Mouse (Mus musculus) stomach, embryonic 16.5 days (tissue): ENCODE data around the gene Fgfr4. TPM values are rescaled to one million over a fixed set of nuclear protein-coding genes. Genes with fewer than 3 reads are reported as not detected.

Experiments used
- ATAC-seq: fragments of 200-750 bp; cut with Nextera tagmentation; 2 replicates; pipeline ENCODE4 v1.8.0; 2017; ENCODE audit warnings: moderate number of reproducible peaks, moderate TSS enrichment; ENCODE audit not compliant: insufficient read depth, low FRiP score
- H3K27ac ChIP-seq: fragments of 300-500 bp; sonication (generic); 2 replicates; pipeline ENCODE4 v1.5.1; 2014; ENCODE audit warnings: low read length
- H3K27me3 ChIP-seq: fragments of 300-500 bp; sonication (generic); 2 replicates; pipeline ENCODE4 v1.6.1; 2014; ENCODE audit warnings: low read length, control low read depth, mixed read lengths; ENCODE audit not compliant: control insufficient read depth, insufficient read depth
- H3K36me3 ChIP-seq: fragments of 300-500 bp; sonication (generic); 2 replicates; pipeline ENCODE4 v1.6.1; 2014; ENCODE audit warnings: low read length; ENCODE audit not compliant: control insufficient read depth, insufficient read depth
- H3K4me1 ChIP-seq: fragments of 300-500 bp; sonication (generic); 2 replicates; pipeline ENCODE4 v1.6.1; 2014; ENCODE audit warnings: low read length, control low read depth, mixed read lengths; ENCODE audit not compliant: control insufficient read depth, insufficient read depth
- H3K4me2 ChIP-seq: fragments of 300-500 bp; sonication (generic); 2 replicates; pipeline ENCODE4 v1.6.1; 2014; ENCODE audit warnings: low read depth, low read length, mixed read lengths
- H3K4me3 ChIP-seq: fragments of 300-500 bp; sonication (generic); replicated peaks from 2 replicates; pipeline ENCODE4 v1.5.1; 2014; ENCODE audit warnings: mild to moderate bottlenecking, low read length
- H3K9ac ChIP-seq: fragments of 300-500 bp; sonication (generic); 2 replicates; pipeline ENCODE4 v1.6.1; 2014; ENCODE audit warnings: low read length
- H3K9me3 ChIP-seq: fragments of 300-500 bp; sonication (generic); replicated peaks from 2 replicates; pipeline ENCODE4 v1.6.1; 2016; ENCODE audit warnings: low read length, control low read depth; ENCODE audit not compliant: control insufficient read depth
- WGBS: fragments of 180-500 bp; shearing (Covaris S2); extraction: QIAGEN DNeasy Blood & Tissue Kit; methylation state at CpG from one replicate; pipeline ENCODE4 v1.1.7; 2014; 5-methylcytosine and 5-hydroxymethylcytosine counted together
- polyA plus RNA-seq: library from polyadenylated mRNA; unstranded; fragments of >200 nt; fragmentation: Nextera tagmentation; extraction: Ambion mirVana; gene quantifications from 2 replicates; pipeline ENCODE4 v1.2.1, GENCODE M21; 2015

Fgfr4 gene
- polyA plus RNA-seq, 1 experiment from 2014 or later: 7.8 TPM

DNA sequence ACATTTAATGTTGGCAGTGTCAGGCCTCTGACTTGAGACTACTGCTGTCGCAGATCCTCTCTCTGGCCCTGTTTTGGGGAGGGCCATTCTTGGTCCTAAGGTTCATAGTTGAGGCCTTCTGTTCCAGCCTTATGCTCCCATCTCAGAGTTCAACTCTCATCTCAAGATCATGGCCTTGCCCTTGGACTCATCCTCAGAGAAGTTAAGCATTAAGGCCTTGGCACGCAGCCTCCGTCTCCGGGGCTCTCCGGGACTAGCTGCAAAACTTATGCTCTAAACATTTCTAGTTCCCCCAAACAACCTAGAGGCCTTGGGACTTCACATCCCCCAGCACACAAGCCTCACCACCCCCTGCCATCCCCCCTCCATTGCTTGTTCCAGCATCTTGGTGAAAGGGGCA is 15.8 kb downstream of the Fgfr4 start:
- 64% methylated on average over 5 of the region's 5 CpGs for WGBS
- H3K9ac ChIP-seq: no peak overlapping the region
- no peak overlapping the region for H3K4me2 ChIP-seq
- peak overlapping the region; percentile 75 for H3K27ac ChIP-seq
- H3K9me3 ChIP-seq: no peaks in the 10 kb centered on the region
- H3K27me3 ChIP-seq: no peaks in the 10 kb centered on the region
- H3K4me1 ChIP-seq: peaks cover 25% of the 10 kb centered on the region
- H3K4me3 ChIP-seq: no peak overlapping the region
- ATAC-seq: no peak
- H3K36me3 ChIP-seq: no peaks in the 10 kb centered on the region

DNA sequence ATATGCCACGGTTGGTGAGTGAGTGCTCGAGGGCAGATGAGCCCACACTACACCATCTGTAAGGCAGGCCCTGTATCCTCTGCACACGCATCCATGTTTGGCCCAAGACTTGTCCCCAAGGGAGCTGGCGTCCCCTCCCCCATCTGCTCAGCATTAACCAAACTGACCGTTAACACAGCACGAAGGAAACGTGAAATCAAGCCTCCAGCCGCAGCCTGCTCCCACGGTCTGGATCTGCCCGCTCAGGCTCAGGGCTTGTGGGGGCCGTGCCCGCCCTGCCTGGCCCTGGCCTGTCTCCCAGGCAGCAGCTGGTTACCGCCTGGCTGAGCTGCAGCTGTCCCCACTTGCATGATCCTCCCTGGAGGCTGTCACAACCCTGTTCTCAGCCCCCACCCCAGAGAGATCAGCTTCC is 16.5 kb downstream of the Fgfr4 start:
- Histone ChIP-seq H3K4me2 (no peak overlapping the region), H3K4me1 (peaks cover 25% of the 10 kb centered on the region), H3K9me3 (no peaks in the 10 kb centered on the region), H3K4me3 (no peak overlapping the region), H3K9ac (0 out of 2 replicates have a peak overlapping the region, but pooled peaks have one; percentile 29), H3K27me3 (no peaks in the 10 kb centered on the region), H3K27ac (peak overlapping the region; percentile 75), H3K36me3 (no peaks in the 10 kb centered on the region)
- 56% methylated on average over 13 of the region's 13 CpGs for WGBS
- ATAC-seq: peak; percentile 89

DNA sequence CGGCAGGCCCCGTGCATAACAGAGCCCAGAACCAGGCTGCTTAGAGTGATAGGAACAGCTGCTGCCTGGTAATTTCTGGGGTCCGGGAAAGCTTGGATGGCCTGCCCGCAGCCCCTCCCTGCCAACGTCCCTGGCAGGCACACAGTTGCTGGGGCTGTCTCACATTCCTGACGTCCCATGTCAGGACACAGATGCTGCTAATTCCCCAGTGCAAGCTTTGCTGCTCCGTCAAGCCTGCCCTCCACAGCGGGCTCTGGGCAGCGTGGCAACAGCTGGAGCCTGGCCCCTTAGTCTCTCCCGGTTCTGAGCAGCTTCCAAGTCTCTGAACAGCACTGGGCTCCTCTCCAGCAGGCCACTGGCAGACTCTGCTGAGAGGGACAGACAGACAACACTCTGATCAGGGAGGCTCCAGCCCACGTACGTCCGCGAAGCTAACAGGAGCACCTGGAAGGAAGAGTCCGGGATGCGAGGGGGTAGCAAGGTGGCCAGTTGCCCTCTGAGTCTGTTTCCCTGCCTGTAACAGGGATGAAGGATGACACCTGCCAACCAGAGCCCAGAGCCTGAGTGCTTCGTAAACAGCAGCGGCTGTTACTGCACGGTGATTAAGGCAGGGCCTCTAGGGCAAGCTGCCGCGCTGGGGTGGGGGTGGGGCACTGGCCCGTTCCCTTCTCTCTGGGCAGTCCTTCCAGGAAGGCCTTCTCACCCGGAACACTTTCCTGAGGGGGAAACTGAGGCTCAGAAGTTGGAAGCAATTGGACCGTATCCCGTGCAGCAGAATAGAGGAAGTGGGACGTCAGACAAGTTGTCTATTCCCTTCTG is 19.3 kb downstream of the Fgfr4 start:
- peak; percentile 48; the same call in 1 of the 2 replicates for ATAC-seq
- Histone ChIP-seq H3K4me2 (peak overlapping the region; percentile 45), H3K27me3 (no peaks in the 10 kb centered on the region), H3K9me3 (no peaks in the 10 kb centered on the region), H3K36me3 (no peaks in the 10 kb centered on the region), H3K4me3 (no peak overlapping the region; the same call in 1 of the 2 replicates), H3K4me1 (peaks cover 25% of the 10 kb centered on the region), H3K27ac (peak overlapping the region; percentile 73), H3K9ac (peak overlapping the region; percentile 2; the same call in 1 of the 2 replicates)
- 11% methylated on average over 26 of the region's 26 CpGs for WGBS

DNA sequence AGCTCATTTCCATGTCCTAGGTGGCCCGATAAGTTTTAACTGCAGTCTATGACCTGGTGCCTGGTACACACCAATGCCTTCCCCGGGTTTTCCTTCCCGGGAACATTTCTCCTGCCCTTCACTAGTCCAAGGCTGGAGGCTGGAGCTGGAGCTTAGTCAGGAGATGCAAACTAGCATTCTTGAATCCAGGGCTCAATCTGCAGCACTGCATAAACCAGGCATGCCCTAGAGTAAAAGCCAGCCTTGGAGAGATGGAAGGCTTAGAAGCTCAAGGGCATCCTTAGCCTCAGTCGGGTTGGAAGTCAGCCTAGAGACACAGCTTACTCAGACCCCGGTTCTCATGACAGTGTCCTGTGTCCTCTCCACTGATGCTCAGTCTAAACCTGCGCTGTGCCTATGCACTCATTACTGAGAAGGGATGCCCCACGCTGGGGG is 19.9 kb downstream of the Fgfr4 start:
- WGBS: 40% methylated on average over 7 of the region's 7 CpGs
- peak overlapping the region; percentile 2; the same call in 1 of the 2 replicates for H3K9ac ChIP-seq

DNA sequence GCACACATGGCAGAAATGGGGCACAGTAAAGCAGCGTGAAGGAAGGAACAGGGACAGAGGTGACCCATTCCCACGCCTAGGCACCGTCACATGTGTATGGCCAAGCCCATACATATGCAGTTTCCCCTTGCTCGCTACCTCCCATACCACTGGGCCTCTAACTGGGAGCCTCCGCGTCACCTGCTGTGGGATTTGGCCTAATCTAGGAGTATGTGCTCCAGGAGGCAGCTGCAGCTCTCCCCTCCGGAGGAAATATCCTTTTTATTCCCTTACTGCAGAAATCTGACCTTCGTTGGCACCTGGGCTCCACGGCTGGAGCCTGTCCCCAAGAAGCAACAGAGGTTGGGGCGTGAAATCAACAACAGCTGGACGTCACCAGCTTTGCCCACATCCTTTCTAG is 21.9 kb downstream of the Fgfr4 start:
- H3K9ac ChIP-seq: no peak overlapping the region
- H3K27me3 ChIP-seq: no peaks in the 10 kb centered on the region
- 79% methylated on average over 11 of the region's 11 CpGs for WGBS
- no peak overlapping the region for H3K4me2 ChIP-seq
- no peak for ATAC-seq
- peaks cover 17% of the 10 kb centered on the region for H3K4me1 ChIP-seq
- no peak overlapping the region for H3K27ac ChIP-seq
- H3K9me3 ChIP-seq: no peaks in the 10 kb centered on the region
- H3K4me3 ChIP-seq: no peak overlapping the region
- H3K36me3 ChIP-seq: no peaks in the 10 kb centered on the region

More for the DNA sequence above, 19.9 kb downstream of the Fgfr4 start:
- Histone ChIP-seq H3K4me3 (no peak overlapping the region; the same call in 1 of the 2 replicates), H3K4me2 (peak overlapping the region; percentile 45), H3K27me3 (no peaks in the 10 kb centered on the region), H3K36me3 (no peaks in the 10 kb centered on the region), H3K4me1 (peaks cover 25% of the 10 kb centered on the region), H3K27ac (peak overlapping the region; percentile 73), H3K9me3 (no peaks in the 10 kb centered on the region)
- no peak for ATAC-seq

DNA sequence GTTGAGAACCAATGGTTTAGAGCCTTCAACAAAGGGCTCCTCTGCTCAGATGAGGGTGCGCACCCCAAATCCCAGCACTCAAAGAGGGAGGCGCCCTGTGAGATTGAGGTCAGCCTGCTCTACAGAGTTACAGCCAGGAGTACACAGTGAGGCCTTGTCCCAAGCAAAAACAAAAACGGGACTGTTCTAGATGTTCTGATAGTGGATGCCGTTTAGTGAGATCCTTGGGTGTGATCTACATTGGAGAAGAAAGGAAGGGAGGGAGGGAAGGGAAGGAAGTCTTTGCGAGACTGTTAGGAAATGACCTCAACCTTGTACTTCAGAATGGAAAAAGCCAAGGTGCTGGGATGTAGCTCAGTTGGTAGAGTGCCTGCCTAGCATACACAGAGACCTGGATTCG is 23.8 kb downstream of the Fgfr4 start:
- H3K4me2 ChIP-seq: no peak overlapping the region
- no peaks in the 10 kb centered on the region for H3K27me3 ChIP-seq
- no peak overlapping the region for H3K9ac ChIP-seq
- 84% methylated on average over 6 of the region's 6 CpGs for WGBS
- H3K36me3 ChIP-seq: no peaks in the 10 kb centered on the region
- no peaks in the 10 kb centered on the region for H3K9me3 ChIP-seq
- ATAC-seq: no peak
- no peak overlapping the region for H3K27ac ChIP-seq
- H3K4me3 ChIP-seq: no peak overlapping the region
- H3K4me1 ChIP-seq: peaks cover 15% of the 10 kb centered on the region

DNA sequence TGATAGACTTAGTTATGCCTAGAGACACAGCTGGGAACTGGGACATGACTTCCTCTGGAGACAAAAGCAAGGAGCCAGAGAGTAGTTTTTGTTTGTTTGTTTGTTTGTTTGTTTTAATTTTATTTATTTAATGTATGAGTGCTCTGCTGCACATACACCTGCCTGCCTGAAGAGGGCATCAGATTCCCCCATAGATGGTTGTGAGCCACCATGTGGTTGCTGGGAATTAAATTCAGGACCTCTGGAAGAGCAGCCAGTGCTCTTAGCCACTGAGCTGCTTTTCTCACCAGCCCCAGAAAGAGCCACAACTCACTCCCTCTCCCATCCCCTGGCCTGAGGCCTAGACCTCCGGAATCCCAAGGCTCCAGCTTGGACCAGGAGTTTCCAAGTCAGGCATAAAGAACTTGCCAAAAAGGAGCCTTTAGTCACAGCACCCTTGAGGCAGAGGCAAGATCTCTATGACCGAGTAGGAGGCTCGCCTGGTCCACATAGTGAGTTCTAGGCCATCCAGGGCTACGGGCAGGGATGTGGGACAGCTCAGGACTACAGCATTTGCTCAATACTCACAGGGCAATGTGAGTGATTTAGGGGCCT is 25.6 kb downstream of the Fgfr4 start:
- H3K4me1 ChIP-seq: peaks cover 5% of the 10 kb centered on the region; the same call in 1 of the 2 replicates
- H3K36me3 ChIP-seq: no peaks in the 10 kb centered on the region
- no peak overlapping the region for H3K9ac ChIP-seq
- H3K9me3 ChIP-seq: no peaks in the 10 kb centered on the region
- no peak overlapping the region for H3K27ac ChIP-seq
- no peak overlapping the region for H3K4me2 ChIP-seq
- ATAC-seq: no peak
- no peak overlapping the region for H3K4me3 ChIP-seq
- H3K27me3 ChIP-seq: no peaks in the 10 kb centered on the region
- WGBS: 63% methylated on average over 4 of the region's 4 CpGs

DNA sequence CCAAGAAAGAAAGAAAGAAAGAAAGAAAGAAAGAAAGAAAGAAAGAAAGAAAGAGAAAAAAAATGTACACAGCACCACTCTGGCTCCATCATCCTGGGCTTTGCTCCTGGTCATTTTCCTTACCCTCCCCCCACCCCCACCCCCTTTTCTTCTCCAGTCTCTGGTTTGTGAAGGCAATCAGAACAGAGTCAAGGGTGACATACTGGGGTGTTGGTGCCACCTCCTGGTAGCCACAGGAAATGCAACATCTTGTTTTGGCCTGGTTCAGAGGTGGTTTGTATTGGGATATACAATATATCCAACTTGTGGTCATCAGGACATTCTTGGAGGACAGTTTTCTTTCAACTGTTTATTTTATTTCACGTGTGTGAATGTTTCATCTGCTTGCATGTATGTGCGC is 26.1 kb downstream of the Fgfr4 start:
- no peaks in the 10 kb centered on the region for H3K36me3 ChIP-seq
- no peak overlapping the region for H3K4me3 ChIP-seq
- H3K27me3 ChIP-seq: no peaks in the 10 kb centered on the region
- no peak for ATAC-seq
- H3K9me3 ChIP-seq: no peaks in the 10 kb centered on the region
- H3K27ac ChIP-seq: no peak overlapping the region
- H3K4me2 ChIP-seq: no peak overlapping the region
- peaks cover 5% of the 10 kb centered on the region; the same call in 1 of the 2 replicates for H3K4me1 ChIP-seq
- WGBS: 32% methylated on average over 2 of the region's 2 CpGs
- no peak overlapping the region for H3K9ac ChIP-seq

DNA sequence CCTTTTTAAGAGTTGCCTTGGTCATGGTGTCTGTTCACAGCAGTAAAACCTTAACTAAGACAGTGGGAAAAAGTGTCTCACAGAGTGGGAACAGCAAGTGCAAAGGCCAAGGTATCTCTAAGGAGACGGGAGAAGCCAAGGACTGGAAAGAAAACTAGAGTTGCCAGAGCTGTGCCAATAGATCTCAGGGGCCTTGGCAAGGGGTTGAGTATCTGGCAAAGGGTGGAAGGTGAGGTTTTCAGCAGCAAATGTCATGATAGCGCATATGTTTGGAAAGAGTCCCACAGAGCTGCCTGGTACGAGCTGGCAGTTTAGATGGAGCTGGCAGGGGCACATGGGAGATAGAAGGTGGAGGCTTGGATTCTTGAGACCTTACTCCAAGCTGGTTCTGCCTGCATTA is 27.2 kb downstream of the Fgfr4 start:
- H3K4me2 ChIP-seq: no peak overlapping the region
- ATAC-seq: no peak
- peaks cover 5% of the 10 kb centered on the region; the same call in 1 of the 2 replicates for H3K4me1 ChIP-seq
- 86% methylated on average over 3 of the region's 3 CpGs for WGBS
- H3K9ac ChIP-seq: no peak overlapping the region
- no peaks in the 10 kb centered on the region for H3K36me3 ChIP-seq
- H3K27ac ChIP-seq: no peak overlapping the region
- H3K9me3 ChIP-seq: no peaks in the 10 kb centered on the region
- no peaks in the 10 kb centered on the region for H3K27me3 ChIP-seq
- no peak overlapping the region for H3K4me3 ChIP-seq
